Mouse (Mus musculus) midbrain, embryonic 15.5 days (tissue): Measurements from ENCODE around the gene Ccdc167. TPM values are rescaled to one million over a fixed set of nuclear protein-coding genes. Genes with fewer than 3 reads are reported as not detected.

Source experiments
- ATAC-seq: fragments of 200-750 bp; cut with Nextera tagmentation; replicated peaks from 2 replicates; pipeline ENCODE4 v1.8.0; 2017; ENCODE audit warnings: moderate TSS enrichment
- H3K27ac ChIP-seq: fragments of 300-500 bp; sonication (generic); 2 replicates; pipeline ENCODE4 v1.5.1; 2015; ENCODE audit warnings: mild to moderate bottlenecking, inconsistent platforms
- H3K27me3 ChIP-seq: fragments of 300-500 bp; sonication (generic); replicated peaks from 2 replicates; pipeline ENCODE4 v1.6.1; 2015; ENCODE audit warnings: inconsistent platforms
- H3K36me3 ChIP-seq: fragments of 300-500 bp; sonication (generic); replicated peaks from 2 replicates; pipeline ENCODE4 v1.6.1; 2015; ENCODE audit warnings: inconsistent platforms
- H3K4me1 ChIP-seq: fragments of 300-500 bp; sonication (generic); 2 replicates; pipeline ENCODE4 v1.6.1; 2015; ENCODE audit warnings: inconsistent platforms
- H3K4me2 ChIP-seq: fragments of 300-500 bp; sonication (generic); 2 replicates; pipeline ENCODE4 v1.6.1; 2015; ENCODE audit warnings: inconsistent platforms, mild to moderate bottlenecking, moderate library complexity
- H3K4me3 ChIP-seq: fragments of 300-500 bp; sonication (generic); 2 replicates; pipeline ENCODE4 v1.5.1; 2015; ENCODE audit warnings: mild to moderate bottlenecking, inconsistent platforms
- H3K9ac ChIP-seq: fragments of 300-500 bp; sonication (generic); 2 replicates; pipeline ENCODE4 v1.6.1; 2015; ENCODE audit warnings: mild to moderate bottlenecking, inconsistent platforms
- H3K9me3 ChIP-seq: fragments of 300-500 bp; sonication (generic); 2 replicates; pipeline ENCODE4 v1.6.1; 2016; ENCODE audit warnings: inconsistent platforms
- WGBS: fragments of 180-500 bp; shearing (Covaris S2); methylation state at CpG from one replicate; pipeline ENCODE4 v1.1.7; 2015; ENCODE audit warnings: mixed read lengths; 5-methylcytosine and 5-hydroxymethylcytosine counted together
- polyA plus RNA-seq: library from polyadenylated mRNA; unstranded; fragments of >200 nt; fragmentation: Nextera tagmentation; extraction: Ambion mirVana; gene quantifications from 2 replicates; pipeline ENCODE4 v1.2.1, GENCODE M21; 2015

Gene Ccdc167
- polyA plus RNA-seq, 1 experiment from 2014 or later, result 10.4 TPM

DNA sequence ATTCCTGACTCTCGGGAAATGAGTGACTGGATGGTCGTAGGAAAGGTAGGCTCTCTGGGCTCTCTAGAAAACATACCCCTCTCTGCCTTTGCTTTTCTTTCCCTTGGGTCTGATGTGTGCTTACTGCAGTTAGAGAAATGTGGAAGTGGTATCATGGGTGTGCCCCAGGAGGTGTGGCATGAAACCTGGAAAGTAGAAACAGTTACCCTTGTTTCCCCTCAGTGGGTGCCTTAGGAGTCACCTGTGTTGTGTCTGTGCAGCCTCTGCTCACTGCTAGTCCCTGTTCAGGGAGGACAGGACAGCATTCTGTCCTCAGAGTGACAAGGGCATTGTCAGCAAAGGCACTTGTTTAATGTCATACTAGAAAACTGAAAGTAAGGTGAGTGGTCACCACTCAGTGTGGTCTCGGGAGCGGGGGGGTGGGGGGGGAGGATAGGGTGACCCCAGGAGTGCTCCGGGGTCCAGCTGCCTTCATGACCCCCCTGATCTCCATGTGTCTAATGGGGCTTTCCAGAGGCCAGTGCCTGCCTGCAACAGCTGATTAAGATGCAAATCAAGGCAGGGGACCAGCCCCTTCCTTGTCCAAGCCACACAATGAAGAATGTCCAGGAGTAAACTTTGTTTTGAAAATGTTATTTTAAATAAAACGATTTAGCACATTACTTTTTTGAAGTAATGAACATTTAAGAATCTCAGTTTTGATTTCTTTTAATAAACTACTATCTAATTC, 37.6 kb downstream of the Ccdc167 start:
- Histone ChIP-seq H3K4me2 (no peak overlapping the region), H3K9me3 (no peaks in the 10 kb centered on the region), H3K36me3 (peaks cover 38% of the 10 kb centered on the region), H3K27ac (no peak overlapping the region), H3K9ac (no peak overlapping the region), H3K4me1 (peaks cover 14% of the 10 kb centered on the region), H3K27me3 (no peaks in the 10 kb centered on the region), H3K4me3 (no peak overlapping the region)
- ATAC-seq, result no peak
- WGBS, result 77% methylated on average over 6 of the region's 6 CpGs

- Histone ChIP-seq H3K9me3 (no peaks in the 10 kb centered on the region), H3K27me3 (no peaks in the 10 kb centered on the region), H3K27ac (no peak overlapping the region), H3K9ac (no peak overlapping the region), H3K4me1 (peaks cover 14% of the 10 kb centered on the region), H3K36me3 (peaks cover 45% of the 10 kb centered on the region), H3K4me3 (no peak overlapping the region), H3K4me2 (no peak overlapping the region)
- no peak for ATAC-seq
- 85% methylated on average over 8 of the region's 8 CpGs for WGBS
These were observed 38.3 kb downstream of the Ccdc167 start for GRCm38 (mm10) chr17:29678526-29678925.

DNA sequence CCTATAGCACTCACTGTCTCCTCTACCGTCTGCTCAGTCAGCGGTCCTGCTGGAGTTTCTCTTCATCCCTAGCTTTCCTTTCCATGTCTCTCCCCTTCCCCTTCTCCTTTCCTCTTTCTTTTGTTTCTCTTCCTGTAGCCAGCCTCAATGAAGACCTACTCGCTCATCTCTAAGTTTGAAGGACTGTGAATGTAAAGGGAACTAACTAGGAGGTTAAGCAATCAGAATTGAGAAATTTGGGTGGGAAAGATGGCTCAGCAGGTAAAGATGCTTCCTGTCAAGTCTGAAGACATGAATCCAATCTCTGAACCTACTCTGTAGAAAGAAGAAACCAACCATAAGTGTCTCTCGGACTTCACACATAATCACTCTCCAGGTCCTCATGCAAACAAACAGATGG, 43.5 kb downstream of the Ccdc167 start:
- Histone ChIP-seq H3K27me3 (no peaks in the 10 kb centered on the region), H3K9ac (no peak overlapping the region), H3K4me1 (peaks cover 6% of the 10 kb centered on the region), H3K4me3 (no peak overlapping the region), H3K4me2 (no peak overlapping the region), H3K36me3 (peaks cover 32% of the 10 kb centered on the region), H3K9me3 (no peaks in the 10 kb centered on the region), H3K27ac (no peak overlapping the region)
- ATAC-seq, result no peak
- WGBS, result 90% methylated on average over 4 of the region's 4 CpGs

DNA sequence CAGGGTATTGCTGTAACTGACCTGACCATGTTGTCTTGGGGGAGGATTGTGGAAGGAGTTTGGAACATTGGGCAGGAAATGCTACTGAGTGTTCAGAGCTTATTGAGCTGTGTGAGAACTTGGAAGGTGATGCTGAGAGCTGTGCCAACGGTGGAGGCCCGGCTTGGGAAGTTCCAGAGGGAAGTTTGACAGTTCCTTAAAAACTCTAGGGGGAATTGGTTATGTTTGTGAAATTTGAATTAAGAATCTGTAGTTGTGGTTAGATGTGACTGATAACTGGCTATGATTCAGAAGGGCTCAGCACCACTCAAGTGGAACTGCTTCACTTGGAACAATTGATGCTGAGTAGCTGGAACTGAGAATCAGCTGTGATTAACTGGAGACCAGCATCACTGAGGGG, 45.8 kb downstream of the Ccdc167 start:
- no peak for ATAC-seq
- H3K4me1 ChIP-seq, result peaks cover 10% of the 10 kb centered on the region
- no peaks in the 10 kb centered on the region for H3K9me3 ChIP-seq
- no peak overlapping the region for H3K9ac ChIP-seq
- no peak overlapping the region for H3K4me3 ChIP-seq
- WGBS, result 91% methylated on average over 2 of the region's 2 CpGs
- peaks cover 19% of the 10 kb centered on the region; the same call in 1 of the 2 replicates for H3K36me3 ChIP-seq
- no peak overlapping the region for H3K27ac ChIP-seq
- H3K4me2 ChIP-seq, result no peak overlapping the region
- no peaks in the 10 kb centered on the region for H3K27me3 ChIP-seq

GRCm38 (mm10) chr17:29669936-29670335, 46.9 kb downstream of the Ccdc167 start:
- no peak overlapping the region for H3K27ac ChIP-seq
- H3K27me3 ChIP-seq, result no peaks in the 10 kb centered on the region
- no peak overlapping the region for H3K9ac ChIP-seq
- H3K4me1 ChIP-seq, result peaks cover 10% of the 10 kb centered on the region
- H3K36me3 ChIP-seq, result peaks cover 14% of the 10 kb centered on the region; the same call in 1 of the 2 replicates
- ATAC-seq, result no peak
- no peak overlapping the region for H3K4me2 ChIP-seq
- H3K9me3 ChIP-seq, result no peaks in the 10 kb centered on the region
- no peak overlapping the region for H3K4me3 ChIP-seq

- no peak overlapping the region for H3K9ac ChIP-seq
- ATAC-seq, result no peak
- H3K27me3 ChIP-seq, result no peaks in the 10 kb centered on the region
- 88% methylated on average over 4 of the region's 4 CpGs for WGBS
- H3K4me2 ChIP-seq, result no peak overlapping the region
- H3K36me3 ChIP-seq, result peaks cover 7% of the 10 kb centered on the region; the same call in 1 of the 2 replicates
- H3K4me3 ChIP-seq, result no peak overlapping the region
- no peaks in the 10 kb centered on the region for H3K9me3 ChIP-seq
- H3K4me1 ChIP-seq, result peaks cover 10% of the 10 kb centered on the region
- no peak overlapping the region for H3K27ac ChIP-seq
These were observed 47.8 kb downstream of the Ccdc167 start for GRCm38 (mm10) chr17:29669030-29669429.

DNA sequence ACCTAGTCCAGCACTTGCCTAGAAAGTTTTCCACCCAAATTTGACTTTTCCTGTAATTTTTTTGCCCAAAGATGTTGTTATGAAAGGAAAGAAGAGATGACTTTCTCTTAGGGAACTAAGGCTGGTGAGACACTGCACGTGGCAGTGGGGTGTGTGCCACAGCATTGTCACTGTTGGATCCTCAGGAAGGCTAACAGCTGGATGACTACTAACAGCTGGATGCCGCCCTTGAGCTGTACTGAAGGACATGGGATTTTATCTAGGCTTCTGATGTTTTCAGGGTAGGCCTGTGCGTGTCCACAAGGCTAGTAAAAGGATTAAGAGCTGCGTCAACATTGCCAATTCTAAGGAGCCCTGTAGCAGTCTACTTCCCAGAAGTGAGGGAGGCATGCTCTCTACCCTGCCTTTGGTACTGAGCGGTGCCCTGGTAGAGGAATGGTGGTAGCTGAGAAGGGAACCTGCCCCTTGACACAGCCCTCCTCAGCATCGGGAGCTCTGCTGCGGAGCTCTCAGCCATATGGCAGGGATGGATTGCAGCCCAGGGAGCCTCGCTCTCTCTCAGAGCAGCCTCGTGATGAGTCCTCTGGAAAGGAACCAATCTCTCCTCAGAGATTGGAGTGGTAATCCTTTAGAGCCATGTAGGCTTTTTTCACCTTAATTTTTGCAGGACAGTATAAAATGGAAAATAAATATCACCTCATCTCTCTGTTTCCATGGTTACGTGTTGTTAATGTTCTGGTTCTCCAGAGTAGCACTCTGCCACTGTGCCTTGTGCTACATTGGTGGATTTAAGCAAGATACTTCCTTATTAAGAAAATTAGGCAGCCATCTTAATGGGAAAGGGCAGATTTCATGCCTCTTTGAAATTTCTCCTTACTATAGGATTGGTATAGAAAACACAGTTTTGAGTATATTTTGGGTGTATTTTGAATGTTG, 48.5 kb downstream of the Ccdc167 start:
- no peak overlapping the region for H3K4me2 ChIP-seq
- no peak overlapping the region for H3K9ac ChIP-seq
- 58% methylated on average over 10 of the region's 10 CpGs for WGBS
- peaks cover under 1% of the 10 kb centered on the region; the same call in 1 of the 2 replicates for H3K36me3 ChIP-seq
- peak; percentile 56; the same call in 1 of the 2 replicates for ATAC-seq
- no peaks in the 10 kb centered on the region for H3K27me3 ChIP-seq
- H3K9me3 ChIP-seq, result no peaks in the 10 kb centered on the region
- H3K4me3 ChIP-seq, result no peak overlapping the region
- peak overlapping the region; percentile 74 for H3K27ac ChIP-seq
- peaks cover 10% of the 10 kb centered on the region for H3K4me1 ChIP-seq

- no peak overlapping the region for H3K4me2 ChIP-seq
- ATAC-seq, result no peak
- H3K27me3 ChIP-seq, result no peaks in the 10 kb centered on the region
- H3K4me3 ChIP-seq, result no peak overlapping the region
- peaks cover 12% of the 10 kb centered on the region for H3K4me1 ChIP-seq
- 93% methylated on average over 6 of the region's 6 CpGs for WGBS
- no peaks in the 10 kb centered on the region for H3K9me3 ChIP-seq
- H3K27ac ChIP-seq, result no peak overlapping the region
- H3K9ac ChIP-seq, result no peak overlapping the region
- no peaks in the 10 kb centered on the region; the same call in 1 of the 2 replicates for H3K36me3 ChIP-seq
These were observed 54.7 kb downstream of the Ccdc167 start for GRCm38 (mm10) chr17:29662145-29662544.

- no peaks in the 10 kb centered on the region for H3K9me3 ChIP-seq
- peak overlapping the region; percentile 93 for H3K4me3 ChIP-seq
- H3K4me1 ChIP-seq, result peaks cover 12% of the 10 kb centered on the region
- under 1% methylated on average over 41 of the region's 41 CpGs for WGBS
- H3K4me2 ChIP-seq, result peak overlapping the region; percentile 79
- H3K27ac ChIP-seq, result peak overlapping the region; percentile 95
- H3K9ac ChIP-seq, result peak overlapping the region; percentile 96
- no peaks in the 10 kb centered on the region for H3K27me3 ChIP-seq
- peak; percentile 88 for ATAC-seq
- no peaks in the 10 kb centered on the region; the same call in 1 of the 2 replicates for H3K36me3 ChIP-seq
These were observed 56.0 kb downstream of the Ccdc167 start for GRCm38 (mm10) chr17:29660762-29661391.

DNA sequence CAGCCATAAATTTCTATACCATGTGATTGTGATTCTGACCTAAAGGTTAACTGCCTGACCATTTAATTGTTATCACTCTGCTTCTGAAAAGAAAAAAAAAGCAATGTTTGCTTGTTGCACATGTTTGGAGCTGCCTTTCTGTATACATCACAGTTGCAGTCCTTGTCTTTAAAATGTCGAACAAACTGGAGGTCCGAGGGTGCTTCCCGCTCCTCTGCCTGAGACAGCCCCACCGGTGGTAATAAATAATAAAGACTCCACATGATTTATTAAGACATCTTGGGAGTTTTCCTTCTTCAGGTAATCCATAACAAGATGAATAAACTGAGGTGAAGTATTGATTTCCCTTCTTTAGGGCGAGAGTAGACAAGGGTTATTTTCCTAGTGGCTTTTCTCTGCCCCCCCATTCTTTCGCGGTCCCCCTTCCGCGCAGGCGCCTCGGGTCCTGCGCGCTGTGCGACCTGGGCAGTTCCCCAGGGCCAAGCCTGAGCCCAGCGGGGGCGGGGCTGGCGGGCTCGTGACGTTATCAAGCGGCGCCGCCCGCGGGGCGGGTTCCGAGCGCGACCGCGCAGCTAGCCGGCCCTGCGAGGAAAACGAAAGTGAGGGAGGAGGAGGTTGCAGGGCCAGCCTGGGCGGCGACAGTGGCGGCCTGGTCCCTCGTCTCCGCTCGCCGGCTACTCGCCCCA, 56.6 kb downstream of the Ccdc167 start, which contains the start of gene Cmtr1:
Cmtr1 (plus strand) TSS at position 520 of the 686 bp plus-strand sequence.
- H3K4me2 ChIP-seq, result peak within 1 kb of the TSS; percentile 79
- no peaks in the 10 kb centered on the region for H3K9me3 ChIP-seq
- H3K36me3 ChIP-seq, result no peaks in the 10 kb centered on the region
- under 1% methylated on average over 41 of the region's 41 CpGs for WGBS
- peak; percentile 95 for ATAC-seq
- no peaks in the 10 kb centered on the region for H3K27me3 ChIP-seq
- H3K4me3 ChIP-seq, result peak within 1 kb of the TSS; percentile 93
- H3K27ac ChIP-seq, result peak within 1 kb of the TSS; percentile 95
- peak within 1 kb of the TSS; percentile 96 for H3K9ac ChIP-seq
- H3K4me1 ChIP-seq, result peaks cover 12% of the 10 kb centered on the region

DNA sequence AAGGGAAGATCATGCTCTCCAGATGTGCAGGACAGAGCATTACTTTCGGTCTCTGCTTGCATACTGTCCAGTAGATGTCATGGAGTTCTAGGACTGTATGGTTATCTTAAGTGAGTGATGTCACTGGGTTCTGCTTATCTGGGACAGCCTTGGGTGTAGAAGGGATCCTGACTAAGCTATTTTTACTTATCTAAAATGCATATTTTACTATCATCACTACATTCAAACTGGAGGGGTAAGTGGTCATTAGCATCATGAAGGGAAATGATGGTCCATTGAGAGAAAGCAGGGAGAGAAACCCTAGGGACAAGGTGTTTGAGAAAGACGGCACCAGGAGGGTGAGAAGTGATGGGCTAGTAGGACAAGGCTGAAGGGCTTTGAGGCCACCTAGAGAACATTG, 58.6 kb downstream of the Ccdc167 start:
- WGBS, result 87% methylated on average over 2 of the region's 2 CpGs
- ATAC-seq, result no peak

More for the DNA sequence above, 58.6 kb downstream of the Ccdc167 start:
- H3K4me1 ChIP-seq, result peaks cover 12% of the 10 kb centered on the region
- no peaks in the 10 kb centered on the region for H3K27me3 ChIP-seq
- H3K4me2 ChIP-seq, result no peak overlapping the region
- H3K9me3 ChIP-seq, result no peaks in the 10 kb centered on the region
- no peak overlapping the region for H3K4me3 ChIP-seq
- H3K9ac ChIP-seq, result no peak overlapping the region
- no peak overlapping the region for H3K27ac ChIP-seq
- no peaks in the 10 kb centered on the region for H3K36me3 ChIP-seq
